Mouse (Mus musculus) ES-Bruce4 (cell line): ENCODE data around the gene Slbp. TPM values are rescaled to one million over a fixed set of nuclear protein-coding genes. Genes with fewer than 3 reads are reported as not detected.

Experiments
- H3K27ac ChIP-seq: 2 replicates; pipeline ENCODE4 v1.5.1; 2012; ENCODE audit warnings: low read length, inconsistent platforms; ENCODE audit not compliant: insufficient read depth
- H3K27me3 ChIP-seq: 2 replicates; pipeline ENCODE4 v1.6.1; 2012; ENCODE audit warnings: mild to moderate bottlenecking, low read length, inconsistent platforms; ENCODE audit not compliant: control insufficient read depth, poor library complexity, insufficient read depth, severe bottlenecking
- H3K36me3 ChIP-seq: 2 replicates; pipeline ENCODE4 v1.6.1; 2012; ENCODE audit warnings: inconsistent platforms, mild to moderate bottlenecking, low read length, moderate library complexity; ENCODE audit not compliant: control insufficient read depth, poor library complexity, insufficient read depth, severe bottlenecking
- H3K4me1 ChIP-seq: one replicate; pipeline ENCODE4 v1.8.1; 2011; ENCODE audit warnings: low read length; ENCODE audit not compliant: control insufficient read depth, insufficient read depth
- H3K4me3 ChIP-seq: 2 replicates; pipeline ENCODE4 v1.5.1; 2011; ENCODE audit warnings: low read depth, mild to moderate bottlenecking, low read length
- H3K9ac ChIP-seq: 2 replicates; pipeline ENCODE4 v1.6.1; 2012; ENCODE audit warnings: low read depth, mild to moderate bottlenecking, inconsistent platforms; ENCODE audit not compliant: poor library complexity, severe bottlenecking
- H3K9me3 ChIP-seq: replicated peaks from 2 replicates; pipeline ENCODE4 v1.6.1; 2012; ENCODE audit warnings: mild to moderate bottlenecking, low read length, inconsistent platforms; ENCODE audit not compliant: control insufficient read depth, poor library complexity, insufficient read depth, severe bottlenecking
- CTCF ChIP-seq: IDR thresholded peaks from one replicate; pipeline ENCODE4 v1.8.1; 2011; ENCODE audit warnings: low read depth, low read length
- EP300 ChIP-seq: IDR thresholded peaks from 2 replicates; pipeline ENCODE4 v1.6.1; 2011; ENCODE audit warnings: low read depth, low read length; ENCODE audit not compliant: insufficient read depth
- POLR2A ChIP-seq: IDR thresholded peaks from one replicate; pipeline ENCODE4 v1.8.1; 2011; ENCODE audit warnings: low read length; ENCODE audit not compliant: insufficient read depth
- polyA plus RNA-seq: library from polyadenylated mRNA; stranded (reverse); fragments of >200 nt; gene quantifications from 2 replicates; pipeline ENCODE4 v1.2.4, GENCODE M21; 2011; ENCODE audit warnings: low read depth; ENCODE audit not compliant: missing spikeins, insufficient read depth, insufficient read length

Slbp gene
- polyA plus RNA-seq, 1 experiment: 121 TPM

- H3K27ac ChIP-seq: no peak overlapping the region
- H3K4me3 ChIP-seq: peak overlapping the region; percentile 73
- H3K9ac ChIP-seq: 0 out of 2 replicates have a peak overlapping the region, but pooled peaks have one; percentile 9
- H3K4me1 ChIP-seq: no peaks in the 10 kb centered on the region
- H3K9me3 ChIP-seq: no peaks in the 10 kb centered on the region
- no peaks in the 10 kb centered on the region for H3K36me3 ChIP-seq
- H3K27me3 ChIP-seq: no peaks in the 10 kb centered on the region
- TF ChIP-seq EP300 (no peak), POLR2A (no peak), CTCF (no peak)
These were observed 22.3 kb downstream of the Slbp start for GRCm38 (mm10) chr5:33630061-33630460.

GRCm38 (mm10) chr5:33629301-33629987 lies 22.9 kb downstream of the Slbp start, which contains the start of the genes Fam53a and Gm9903:
Gene Fam53a, minus strand, starts transcription at chr5:33629635.
Gene Gm9903, plus strand, starts transcription at chr5:33629925.
- peak; percentile 93 for TF ChIP-seq POLR2A
- TF ChIP-seq EP300: no peak
- H3K27me3 ChIP-seq: no peaks in the 10 kb centered on the region
- H3K27ac ChIP-seq: peak within 1 kb of the TSS; percentile 66
- H3K9ac ChIP-seq: peak within 1 kb of the TSS; percentile 84
- peak within 1 kb of the TSS; percentile 88 for H3K4me3 ChIP-seq
- no peaks in the 10 kb centered on the region for H3K4me1 ChIP-seq
- no peaks in the 10 kb centered on the region for H3K9me3 ChIP-seq
- no peaks in the 10 kb centered on the region for H3K36me3 ChIP-seq

DNA sequence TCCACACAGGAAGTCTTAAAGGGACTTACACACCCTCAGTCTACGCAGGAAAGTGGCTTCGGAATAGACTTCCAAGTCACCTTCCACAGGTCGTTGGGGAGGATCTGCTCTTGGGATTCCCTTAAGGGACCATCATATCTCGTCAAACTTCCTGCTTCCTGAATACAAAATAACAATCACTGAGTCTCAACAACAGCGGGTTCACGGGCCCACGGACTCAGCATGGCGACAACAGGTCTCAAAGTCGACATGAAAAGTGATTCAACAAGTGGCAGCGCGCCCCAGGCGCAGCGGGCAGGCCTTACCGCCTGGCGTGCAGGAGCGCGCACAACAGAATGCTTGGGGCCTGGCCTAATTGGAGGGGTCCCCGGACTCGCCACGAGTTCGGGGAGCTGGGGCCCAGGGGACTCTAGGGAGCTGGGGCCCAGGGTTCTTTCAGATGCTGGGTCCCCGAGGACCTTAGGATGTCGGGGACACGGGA lies 23.5 kb downstream of the Slbp start:
- TF ChIP-seq POLR2A: no peak
- TF ChIP-seq EP300: no peak
- TF ChIP-seq CTCF: no peak
- H3K36me3 ChIP-seq: peaks cover under 1% of the 10 kb centered on the region; the same call in 1 of the 2 replicates
- H3K4me3 ChIP-seq: peak overlapping the region; percentile 88
- no peaks in the 10 kb centered on the region for H3K9me3 ChIP-seq
- no peaks in the 10 kb centered on the region for H3K4me1 ChIP-seq
- H3K27me3 ChIP-seq: no peaks in the 10 kb centered on the region
- H3K27ac ChIP-seq: peak overlapping the region; percentile 66
- peak overlapping the region; percentile 84 for H3K9ac ChIP-seq

- peak overlapping the region; percentile 84 for H3K9ac ChIP-seq
- H3K27ac ChIP-seq: no peak overlapping the region
- peaks cover 4% of the 10 kb centered on the region; the same call in 1 of the 2 replicates for H3K36me3 ChIP-seq
- peak overlapping the region; percentile 47 for H3K4me3 ChIP-seq
- H3K27me3 ChIP-seq: no peaks in the 10 kb centered on the region
- no peaks in the 10 kb centered on the region for H3K9me3 ChIP-seq
- H3K4me1 ChIP-seq: no peaks in the 10 kb centered on the region
- TF ChIP-seq POLR2A (no peak), EP300 (no peak), CTCF (no peak)
These were observed 24.4 kb downstream of the Slbp start for GRCm38 (mm10) chr5:33627968-33628367.

DNA sequence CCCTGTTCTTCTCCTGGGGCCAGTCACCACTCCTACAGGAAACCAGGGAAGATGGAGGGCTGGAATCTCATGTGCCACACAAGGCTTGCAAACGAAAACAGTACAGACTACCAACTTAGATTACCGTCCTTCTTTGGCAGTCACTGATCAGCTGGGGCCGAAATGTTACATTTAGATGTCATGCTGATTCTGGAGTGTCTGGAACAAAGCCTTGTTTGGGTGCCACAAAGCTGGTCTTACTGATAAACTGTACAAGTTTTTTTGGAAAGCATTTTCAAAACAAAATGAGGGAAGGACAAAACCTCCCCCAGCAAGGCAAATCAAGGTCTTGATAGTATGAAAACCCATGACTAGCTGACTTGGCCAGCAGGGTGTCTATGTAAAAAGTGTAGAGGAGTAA lies 28.6 kb downstream of the Slbp start:
- Histone ChIP-seq H3K36me3 (peaks cover 6% of the 10 kb centered on the region), H3K27me3 (no peaks in the 10 kb centered on the region), H3K9ac (no peak overlapping the region), H3K4me1 (no peaks in the 10 kb centered on the region), H3K4me3 (no peak overlapping the region), H3K27ac (no peak overlapping the region), H3K9me3 (no peaks in the 10 kb centered on the region)
- TF ChIP-seq EP300 (no peak), CTCF (no peak), POLR2A (no peak)

GRCm38 (mm10) chr5:33622671-33623070 lies 29.7 kb downstream of the Slbp start:
- no peak overlapping the region for H3K4me3 ChIP-seq
- H3K4me1 ChIP-seq: peaks cover 3% of the 10 kb centered on the region

More at GRCm38 (mm10) chr5:33622671-33623070, 29.7 kb downstream of the Slbp start:
- no peaks in the 10 kb centered on the region for H3K27me3 ChIP-seq
- H3K36me3 ChIP-seq: peaks cover 6% of the 10 kb centered on the region
- no peak overlapping the region for H3K9ac ChIP-seq
- H3K27ac ChIP-seq: no peak overlapping the region
- TF ChIP-seq CTCF (no peak), EP300 (no peak), POLR2A (no peak)
- no peaks in the 10 kb centered on the region for H3K9me3 ChIP-seq
